Mouse (Mus musculus) left cerebral cortex, adult 11 months (tissue): ENCODE results near the gene B3gnt8.

Experiments
- DNase-seq: peaks from one replicate; pipeline ENCODE4 v3.0.0; 2022; ENCODE audit warnings: low spot score

Gene B3gnt8

DNA sequence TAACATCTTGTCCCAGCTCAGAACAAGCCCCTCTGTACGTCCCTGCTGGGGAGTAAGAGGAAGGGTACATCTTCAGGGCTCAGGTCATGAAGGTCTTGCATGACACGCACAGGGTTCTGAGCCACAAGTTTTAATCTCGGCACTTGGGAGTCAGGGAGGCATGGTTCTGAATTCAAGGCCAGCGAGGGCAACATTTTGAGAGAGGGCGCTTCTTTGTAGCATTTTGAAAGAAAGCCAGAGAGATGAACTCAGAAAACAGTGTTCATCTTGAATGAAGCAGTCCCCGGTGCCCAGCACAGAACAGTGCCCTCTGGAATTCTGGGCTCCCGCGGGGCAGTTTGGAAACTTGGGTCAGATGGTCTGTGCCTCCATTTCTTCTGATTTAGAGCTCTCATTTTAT is 39.9 kb downstream of the B3gnt8 start:
- no peak for DNase-seq

DNA sequence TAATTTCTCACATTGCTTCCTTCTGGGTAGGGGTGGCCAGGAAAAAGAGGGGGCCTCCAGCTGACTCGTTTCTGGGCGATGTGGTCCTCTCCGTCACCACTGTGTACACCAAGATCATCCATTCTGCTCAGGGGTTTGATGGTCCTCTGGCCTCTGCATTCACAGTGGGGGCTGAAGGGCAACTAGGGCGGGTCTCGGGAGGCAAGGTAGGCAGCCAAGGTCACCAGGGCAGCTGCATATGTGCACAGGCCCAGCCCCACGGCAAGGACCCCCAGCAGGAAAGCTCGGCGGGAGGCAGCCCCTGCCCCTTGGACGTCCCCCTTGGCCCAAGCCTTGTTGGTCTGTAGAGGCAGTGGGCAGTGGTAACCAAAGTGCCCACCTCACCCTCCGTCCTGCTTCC is 42.7 kb downstream of the B3gnt8 start:
- DNase-seq = no peak

DNA sequence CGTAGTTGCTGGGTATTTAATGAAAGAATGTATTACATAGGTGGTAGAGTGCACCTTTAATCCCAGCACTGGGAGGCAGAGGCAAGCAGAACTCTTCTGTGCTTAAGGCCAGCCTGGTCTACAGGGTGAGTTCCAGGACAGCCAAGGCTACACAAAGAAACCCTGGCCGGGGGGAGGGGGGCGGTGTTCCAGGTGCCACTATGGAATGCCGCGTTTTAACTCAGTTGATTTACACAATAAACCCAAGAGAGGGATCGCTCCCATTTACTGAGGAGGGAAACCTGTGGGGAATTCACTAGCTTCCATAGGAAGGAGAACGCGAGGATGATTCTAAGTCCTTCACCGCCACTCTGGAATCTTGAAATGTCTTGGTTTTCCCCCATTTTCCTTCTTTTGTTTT is 43.2 kb downstream of the B3gnt8 start:
- no peak for DNase-seq

DNA sequence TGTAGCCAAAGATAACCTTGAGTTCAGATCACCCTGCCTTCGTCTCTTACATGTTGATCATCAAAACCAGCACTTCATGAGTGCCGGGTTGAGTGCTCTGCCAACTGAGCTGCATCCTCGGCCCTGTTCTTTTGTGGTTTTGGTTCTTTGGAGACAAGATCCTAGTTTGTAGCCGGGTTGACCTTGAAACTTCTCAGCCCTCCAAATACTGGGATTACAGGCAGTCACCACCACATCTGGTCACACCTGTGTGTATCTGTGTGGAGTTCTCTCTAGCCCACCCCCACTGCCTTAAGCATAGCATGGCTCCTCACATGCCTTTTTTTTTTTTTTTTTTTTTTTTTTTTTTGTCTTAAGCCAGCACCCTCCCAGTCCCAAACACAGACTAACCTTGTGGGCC is 43.6 kb downstream of the B3gnt8 start:
- no peak for DNase-seq

DNA sequence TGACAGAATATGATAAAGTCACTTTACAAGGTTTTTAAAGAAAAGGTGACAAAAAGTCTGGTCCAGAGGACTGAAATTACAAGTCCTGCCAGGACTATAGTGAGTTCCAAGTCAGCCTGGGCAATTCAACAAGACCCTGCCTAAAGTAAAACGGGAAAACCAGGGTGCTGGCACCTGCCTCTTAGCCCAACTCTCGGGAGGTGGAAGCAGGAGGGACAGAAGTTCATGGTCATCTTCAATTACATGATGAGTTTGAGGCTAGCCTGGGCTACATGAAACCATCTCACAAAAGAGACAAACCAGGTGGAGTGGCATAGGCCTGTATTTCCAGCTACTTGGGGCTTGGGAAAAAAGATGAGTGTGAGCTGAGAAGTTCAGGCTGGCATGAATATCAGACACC is 45.2 kb downstream of the B3gnt8 start:
- DNase-seq = no peak

DNA sequence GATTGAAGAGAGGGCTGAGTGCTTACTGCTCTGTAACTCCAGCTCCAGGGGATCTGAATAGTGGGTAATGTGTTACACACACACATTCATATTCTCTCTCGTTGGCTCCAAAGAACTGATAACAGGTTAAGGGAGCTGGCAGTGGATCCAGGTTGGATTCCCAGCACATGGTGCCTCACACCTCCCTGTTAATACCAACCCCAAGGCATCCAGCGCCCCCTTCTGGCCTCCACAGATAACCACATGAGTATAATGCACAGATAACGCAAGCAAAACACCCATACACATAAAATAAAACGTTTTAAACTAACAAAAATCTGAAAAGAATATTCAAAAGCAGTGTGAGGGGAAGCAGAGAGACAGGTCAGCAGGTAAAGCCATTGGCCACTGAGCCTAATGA is 46.0 kb downstream of the B3gnt8 start:
- no peak for DNase-seq

DNA sequence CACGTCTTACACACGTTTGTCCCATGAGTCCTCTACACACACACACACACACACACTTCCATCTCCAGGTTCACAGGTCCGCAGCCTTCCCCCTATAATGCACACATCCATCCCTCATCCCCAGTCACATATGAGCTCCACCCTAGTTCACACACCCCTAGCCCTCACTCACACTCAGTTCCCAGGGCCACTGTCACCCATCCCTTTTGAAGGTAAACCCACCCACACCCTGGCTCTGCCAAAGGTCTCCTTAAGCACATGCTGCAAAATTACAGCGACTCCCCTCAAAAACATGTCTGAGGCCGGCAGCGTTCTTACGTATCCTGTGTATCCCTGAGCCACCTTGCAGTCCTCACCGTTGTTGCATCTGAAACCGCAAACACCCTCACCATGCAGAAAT is 47.8 kb downstream of the B3gnt8 start:
- no peak for DNase-seq

DNA sequence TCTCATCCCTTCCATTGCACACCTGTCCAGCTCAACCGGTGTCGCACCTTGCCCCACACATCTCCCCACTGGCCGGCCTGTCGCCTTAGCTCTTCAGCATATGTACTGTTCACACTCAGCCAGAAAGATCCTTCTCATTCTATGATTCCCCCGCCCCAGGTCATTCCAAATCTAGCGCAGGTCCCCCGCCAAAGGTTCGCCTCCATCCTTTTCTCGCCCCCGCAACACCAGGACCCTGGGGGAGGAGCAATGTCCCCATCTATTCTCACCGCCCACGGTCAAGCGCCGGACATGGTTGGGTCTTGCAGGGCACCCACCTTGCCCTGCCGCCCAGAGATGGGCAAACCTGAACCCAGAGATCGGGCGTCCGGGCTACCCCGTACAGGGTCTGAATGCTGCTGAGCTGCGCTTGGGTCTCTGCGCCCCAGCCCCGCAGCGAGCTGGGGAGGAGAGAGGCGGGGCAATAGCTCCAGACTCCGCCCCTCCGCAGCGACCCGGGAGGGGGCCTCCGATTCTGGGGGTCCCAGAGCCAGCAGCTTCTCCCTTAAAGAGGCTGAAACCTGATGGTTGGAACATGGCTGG is 48.4 kb downstream of the B3gnt8 start, which contains the start of gene Tmem91:
Tmem91 (minus strand) TSS at position 448 of the 582 bp plus-strand sequence.
- DNase-seq = no peak

DNA sequence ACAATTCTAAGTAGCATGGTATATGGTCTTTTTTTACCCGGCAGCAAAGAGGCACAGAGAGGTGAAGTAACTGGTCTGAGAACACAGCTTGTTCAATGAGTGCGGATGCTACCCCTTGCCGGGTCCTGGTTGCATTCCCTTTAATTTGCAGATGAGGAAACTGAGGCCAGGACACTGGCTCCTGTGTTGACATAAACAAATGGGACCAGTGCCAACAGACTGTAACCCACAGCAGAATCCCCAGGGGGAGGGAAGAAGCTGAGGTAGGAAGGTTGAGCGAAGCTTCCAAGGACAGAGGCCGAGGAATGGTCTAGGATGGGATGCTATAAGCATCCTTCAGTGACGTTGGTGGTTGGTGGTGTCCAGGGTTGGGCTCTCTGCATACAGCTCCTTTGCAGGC is 49.0 kb downstream of the B3gnt8 start:
- no peak for DNase-seq

DNA sequence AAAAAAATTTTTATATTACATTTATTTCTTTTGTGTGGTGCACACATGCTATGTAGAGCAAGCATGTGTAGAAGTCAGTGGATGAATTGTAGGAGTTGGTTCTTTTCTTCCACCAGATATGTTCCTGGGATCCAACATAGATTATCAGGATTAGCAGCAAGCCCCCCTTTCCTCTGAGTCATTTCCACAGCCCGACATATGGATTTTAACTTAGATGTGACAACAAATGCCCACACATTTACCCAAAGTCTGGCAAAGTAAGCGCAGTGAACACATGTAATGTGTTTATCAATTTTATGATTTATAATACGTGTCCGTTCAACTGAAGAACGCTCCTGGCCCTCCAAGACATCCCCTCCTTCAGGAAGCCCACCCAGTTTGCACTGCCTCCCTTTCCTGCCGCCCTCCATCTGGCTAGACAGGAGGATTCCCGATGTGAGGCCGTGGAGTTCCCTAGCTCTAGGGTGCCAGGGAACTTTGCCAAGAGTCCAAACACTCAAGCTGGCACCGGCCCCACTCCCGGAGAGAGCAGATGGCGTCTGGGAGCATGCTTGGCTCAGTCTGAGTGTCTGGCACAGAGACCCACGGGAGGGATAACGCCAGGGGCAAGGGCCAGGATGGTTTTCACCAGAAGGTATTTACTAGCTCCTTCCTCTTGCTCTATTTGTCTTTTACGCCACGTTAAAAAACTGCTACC is 49.8 kb downstream of the B3gnt8 start:
- peak; percentile 79 for DNase-seq

DNA sequence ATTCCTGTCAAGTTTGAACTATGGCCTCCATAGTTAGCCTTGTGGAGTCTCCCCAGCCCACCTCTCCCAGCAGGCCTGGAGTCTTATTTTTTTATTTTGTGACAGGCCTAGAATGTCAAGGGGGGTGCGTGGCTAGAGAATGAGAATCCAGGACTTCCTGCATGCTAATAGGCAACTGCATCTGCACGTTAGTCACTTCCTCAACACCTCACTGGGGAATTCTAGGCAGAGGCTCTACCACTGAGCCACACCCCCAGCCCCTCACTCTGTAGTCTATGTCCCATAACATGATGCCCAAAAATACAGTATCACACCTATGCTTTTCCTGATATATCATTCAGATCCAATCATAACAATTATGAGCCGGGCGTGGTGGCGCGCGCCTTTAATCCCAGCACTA is 50.6 kb downstream of the B3gnt8 start:
- no peak for DNase-seq

DNA sequence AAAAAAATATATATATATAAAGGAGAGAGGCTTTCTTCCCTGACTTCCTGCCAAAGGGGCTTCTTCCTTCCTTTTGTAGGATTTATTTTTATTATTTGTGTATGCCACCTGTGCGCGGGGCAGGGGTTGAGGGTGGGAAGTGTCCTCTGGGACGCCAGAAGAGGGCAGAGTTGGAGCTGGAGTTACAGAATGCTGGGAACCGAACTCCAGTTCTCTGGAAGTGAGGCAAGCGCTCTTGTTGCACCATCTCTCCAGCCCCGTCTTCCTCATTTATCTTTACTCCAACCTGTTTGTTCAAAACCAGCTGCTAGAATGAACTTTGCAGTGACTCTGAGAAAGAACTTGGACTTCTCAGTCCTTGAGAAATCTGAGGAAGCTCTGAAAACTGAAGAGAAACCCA is 53.5 kb downstream of the B3gnt8 start:
- no peak for DNase-seq

DNA sequence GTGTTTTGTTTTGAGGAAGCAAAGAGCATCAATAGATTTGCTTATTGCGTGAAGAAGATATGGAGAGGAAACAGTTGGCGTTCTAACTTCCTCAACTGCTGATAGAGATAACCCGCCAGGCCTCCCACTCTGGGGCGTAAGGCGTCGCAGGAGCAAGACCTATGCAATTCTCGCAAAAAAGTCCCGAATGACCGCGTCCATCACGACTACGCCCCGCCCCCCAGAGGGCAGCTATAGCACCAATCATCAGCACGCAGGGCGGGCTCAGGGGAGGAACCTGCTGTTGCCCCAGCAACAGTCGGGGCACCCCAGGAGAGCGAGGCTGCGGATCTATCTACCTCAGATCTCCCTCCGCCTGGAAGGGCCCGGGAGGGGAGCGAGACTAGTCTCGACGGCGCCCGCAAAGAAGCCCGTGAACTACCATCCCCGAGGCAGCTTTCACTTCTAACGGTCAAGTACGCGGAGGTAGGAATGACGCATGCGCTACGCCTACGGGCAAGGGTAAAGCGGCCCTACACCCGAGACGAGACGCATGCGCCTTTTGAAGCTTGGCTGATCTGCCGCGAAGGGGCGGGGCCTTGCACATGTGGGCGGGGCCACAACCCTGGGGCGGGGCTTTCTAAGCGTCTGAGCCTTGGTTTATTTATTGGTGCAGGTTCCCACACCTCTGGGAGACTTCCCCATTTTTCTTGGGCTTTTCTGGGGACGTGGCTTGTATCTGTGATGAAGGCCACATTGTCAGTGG is 54.2 kb downstream of the B3gnt8 start, which contains the start of gene B9d2:
B9d2 (plus strand) TSS at position 267 of the 745 bp plus-strand sequence.
- DNase-seq = peak; percentile 92

DNA sequence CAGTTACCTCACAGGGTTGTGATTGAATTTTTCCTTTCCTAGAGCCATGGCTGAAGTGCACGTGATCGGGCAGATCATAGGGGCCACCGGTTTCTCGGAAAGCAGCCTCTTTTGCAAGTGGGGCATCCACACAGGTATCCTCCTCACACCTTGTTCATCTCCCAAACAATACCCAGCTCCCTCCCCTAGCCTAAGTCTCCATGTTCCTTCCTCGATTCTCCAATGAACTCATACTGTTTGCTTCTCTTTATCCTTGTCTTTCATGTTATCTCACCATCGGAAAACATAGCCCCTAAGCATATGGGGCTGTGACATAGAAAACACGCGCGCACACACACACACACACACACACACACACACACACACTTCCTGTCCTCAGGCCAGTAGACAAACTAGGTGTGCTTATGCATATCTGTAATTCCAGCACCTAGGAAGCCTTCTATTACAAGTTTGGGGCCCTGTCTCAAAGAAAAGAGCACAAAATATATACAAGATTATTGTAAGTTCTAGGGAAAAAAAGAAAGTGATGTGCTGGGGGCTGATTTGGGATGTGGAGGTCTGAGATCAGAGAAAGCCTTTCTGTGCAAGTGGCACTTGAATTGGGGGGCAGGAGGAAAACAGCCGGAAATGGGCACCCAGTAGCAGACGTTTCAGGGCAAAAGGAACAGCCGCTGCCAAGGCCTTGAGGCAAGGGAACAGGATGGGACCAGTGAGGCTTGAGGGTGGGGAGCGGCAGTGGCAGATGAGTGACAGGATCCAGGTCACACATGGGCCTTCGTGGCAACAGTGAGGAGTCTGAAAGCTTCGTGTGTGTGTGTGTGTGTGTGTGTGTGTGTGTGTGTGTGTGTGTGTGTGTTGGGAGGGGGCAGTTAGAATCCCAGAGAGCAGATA is 55.1 kb downstream of the B3gnt8 start:
- DNase-seq = no peak

DNA sequence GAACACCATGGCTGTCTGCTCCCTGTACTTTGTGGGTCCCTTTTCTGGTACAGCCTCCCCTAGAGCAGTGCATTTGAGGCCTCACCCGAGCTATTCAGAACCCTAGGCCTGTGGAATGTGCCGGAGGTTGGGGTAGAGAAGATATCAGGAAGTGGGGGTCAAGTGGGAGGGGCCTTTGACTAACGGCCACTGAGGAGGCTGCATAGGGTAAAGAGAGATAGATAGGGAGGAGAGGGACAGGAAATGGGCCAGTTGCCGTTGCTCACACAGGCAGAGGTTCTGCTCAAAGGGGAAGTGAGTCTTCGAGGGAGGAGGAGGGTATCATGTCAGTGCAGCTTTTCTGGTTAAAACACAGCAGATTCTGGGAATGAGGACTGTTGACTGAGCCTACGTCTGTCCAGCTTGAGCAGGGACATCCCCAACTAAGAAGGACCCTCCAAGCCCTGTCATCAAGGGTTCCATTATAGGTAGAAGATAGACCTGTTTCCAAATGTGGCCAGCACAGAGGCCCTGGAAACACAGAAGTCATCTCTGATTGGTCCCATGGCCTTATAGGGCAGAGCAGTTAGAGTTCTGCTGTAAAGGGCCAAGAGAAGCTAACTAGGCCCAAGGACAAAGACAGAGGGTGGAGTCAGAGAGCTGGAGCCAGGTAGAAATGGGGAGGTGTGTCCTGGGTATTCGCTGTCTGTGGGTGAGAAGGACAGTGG is 57.2 kb downstream of the B3gnt8 start:
- DNase-seq = no peak

DNA sequence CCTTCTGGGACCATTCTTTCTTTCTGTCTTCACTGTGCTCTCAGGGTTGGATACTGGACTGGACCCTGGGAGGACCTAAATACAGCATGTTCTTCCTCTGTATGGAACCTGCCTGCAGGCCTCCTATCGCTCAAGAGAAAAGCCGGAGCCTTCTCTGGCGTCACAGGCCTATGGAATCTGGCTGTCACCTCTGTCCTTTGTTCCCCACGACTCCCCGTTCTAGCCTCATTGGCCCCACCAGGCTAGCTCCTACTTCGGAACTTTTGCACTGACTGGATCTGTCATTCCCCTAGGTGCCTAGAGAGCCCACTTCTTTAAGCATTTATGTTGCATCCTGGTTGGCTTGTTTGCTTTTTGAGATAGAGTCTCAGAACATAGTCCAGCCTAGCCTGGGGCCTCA is 58.2 kb downstream of the B3gnt8 start:
- DNase-seq = no peak
